Mouse (Mus musculus) frontal cortex, postnatal 36 days (tissue): Measurements from ENCODE around the gene Ceacam16.

Experiments used
- DNase-seq, 2 experiments: peaks; one replicate each; pipeline ENCODE4 v3.0.0; 2022; ENCODE audit warnings: low spot score in 2 of 2

Gene Ceacam16

DNA sequence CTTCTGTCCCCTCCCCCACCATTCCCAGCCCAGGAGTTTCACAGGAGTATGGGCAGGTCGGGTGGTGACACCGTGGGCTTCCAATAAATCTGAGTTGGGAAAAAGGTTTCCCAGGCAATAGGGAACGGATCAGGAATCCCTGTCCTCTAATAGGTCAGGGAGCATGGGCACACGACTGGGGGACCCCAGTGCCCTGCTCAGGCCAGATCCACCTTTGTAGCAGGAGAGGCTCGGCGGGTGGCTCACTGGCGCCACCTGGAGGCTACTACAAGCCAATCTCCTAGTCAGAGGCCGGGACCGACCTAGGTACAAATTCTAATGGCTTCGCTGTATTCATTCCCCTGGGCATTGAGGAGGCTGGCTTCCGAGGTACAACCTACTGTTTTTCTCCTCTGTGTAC is 17.5 kb downstream of the Ceacam16 start:
- peak; percentile 39 to 55 for DNase-seq

DNA sequence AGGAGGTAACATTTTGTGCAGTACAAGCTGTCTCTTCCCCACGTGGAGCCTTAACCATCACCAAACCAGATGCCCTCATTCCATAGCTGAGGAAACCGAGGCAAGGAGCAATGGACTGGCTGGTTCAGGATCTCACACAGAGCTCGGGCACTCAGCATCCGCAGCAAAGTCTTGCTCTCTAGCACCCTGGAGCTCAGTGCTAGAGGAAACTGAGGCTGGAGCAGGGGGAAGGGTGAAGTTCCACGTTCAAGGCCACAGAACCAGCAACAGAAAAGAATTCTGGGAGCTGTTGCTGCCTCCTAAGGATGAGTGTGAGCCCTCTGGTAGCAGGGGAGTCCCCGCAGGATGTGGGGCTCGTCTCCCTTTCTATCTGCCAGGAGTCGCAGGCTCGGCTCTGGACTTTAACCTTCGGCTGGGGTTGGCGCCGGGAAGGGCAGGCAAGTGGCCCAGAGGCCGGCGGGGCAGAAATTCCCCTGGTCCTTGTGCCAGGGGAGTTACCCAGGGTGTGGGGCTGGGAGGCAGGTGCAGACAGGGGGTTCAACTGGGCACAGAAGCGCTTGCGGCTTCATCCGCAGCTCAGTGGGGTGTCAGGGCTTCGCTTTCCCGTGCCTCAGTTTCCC is 18.1 kb downstream of the Ceacam16 start:
- no peak for DNase-seq

DNA sequence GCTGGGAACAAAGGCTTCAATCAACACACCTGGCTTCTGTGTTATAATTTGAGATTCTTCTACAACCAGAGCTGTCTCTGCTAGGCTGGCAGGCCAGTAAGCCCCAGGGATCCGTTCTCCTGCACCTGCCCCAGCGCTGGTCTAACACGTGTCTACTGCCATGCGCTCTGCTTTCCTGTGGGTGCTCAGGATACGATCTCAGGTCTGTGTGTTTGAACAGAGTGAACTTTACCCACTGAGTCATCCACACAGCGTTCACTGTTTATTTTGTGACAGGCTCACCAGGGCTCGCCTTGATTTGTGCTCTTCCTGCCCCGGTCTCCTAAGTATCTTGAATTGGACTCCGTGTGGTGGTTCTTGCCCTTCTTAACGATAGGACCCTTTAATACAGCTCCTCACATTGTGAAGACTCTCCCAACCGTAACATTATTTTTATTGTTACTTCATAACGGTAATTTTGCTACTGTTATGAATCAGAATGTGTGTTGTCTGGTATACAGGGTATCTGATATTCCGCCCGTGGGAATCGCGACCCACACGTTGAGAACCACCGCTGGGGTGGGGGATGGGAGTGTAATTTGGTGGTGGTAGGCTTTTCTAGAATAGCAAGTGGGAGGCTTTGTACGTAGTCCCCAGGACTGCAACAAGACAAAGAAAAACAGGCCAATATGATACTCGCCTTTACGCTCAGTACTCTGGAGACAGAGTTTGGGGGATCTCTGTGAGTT is 19.2 kb downstream of the Ceacam16 start:
- no peak for DNase-seq

DNA sequence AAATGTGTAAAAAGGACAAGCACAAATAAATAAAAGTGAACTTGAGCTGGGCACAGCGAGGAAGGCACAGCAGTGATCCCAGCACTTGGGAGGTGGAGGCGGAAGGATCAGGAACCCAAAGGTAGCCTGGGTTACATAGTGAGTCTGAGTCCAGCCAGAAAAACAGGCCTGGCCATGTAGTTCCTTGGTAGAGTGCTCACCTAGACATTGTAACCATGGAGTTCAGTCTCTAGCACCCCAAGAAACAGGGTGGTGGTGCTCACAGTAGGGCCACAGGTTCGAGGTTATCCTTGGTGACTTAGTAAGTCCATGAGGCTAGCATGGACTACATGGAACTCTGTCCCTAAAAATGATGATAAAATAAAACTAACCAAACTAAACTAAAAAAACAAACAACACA is 20.2 kb downstream of the Ceacam16 start:
- DNase-seq: no peak

DNA sequence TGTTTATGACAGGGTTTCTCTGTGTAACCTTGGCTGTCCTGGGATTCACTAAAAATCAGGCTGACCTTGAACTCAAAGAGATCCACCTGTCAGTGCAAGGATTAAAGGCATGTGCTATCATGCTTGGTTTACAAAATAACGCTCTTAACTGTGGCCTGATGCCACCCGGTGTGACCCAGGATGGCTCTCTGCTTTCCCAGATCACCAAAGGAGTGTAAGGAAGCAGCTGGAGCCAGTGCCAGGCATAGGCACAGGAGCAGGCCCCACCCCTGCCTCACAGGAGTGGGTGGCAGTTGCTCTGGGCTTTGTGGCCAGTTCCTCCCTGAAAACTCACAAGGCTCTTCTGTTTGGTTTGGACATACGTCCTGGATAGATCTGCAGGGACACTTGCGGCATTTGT is 20.7 kb downstream of the Ceacam16 start:
- no peak for DNase-seq

DNA sequence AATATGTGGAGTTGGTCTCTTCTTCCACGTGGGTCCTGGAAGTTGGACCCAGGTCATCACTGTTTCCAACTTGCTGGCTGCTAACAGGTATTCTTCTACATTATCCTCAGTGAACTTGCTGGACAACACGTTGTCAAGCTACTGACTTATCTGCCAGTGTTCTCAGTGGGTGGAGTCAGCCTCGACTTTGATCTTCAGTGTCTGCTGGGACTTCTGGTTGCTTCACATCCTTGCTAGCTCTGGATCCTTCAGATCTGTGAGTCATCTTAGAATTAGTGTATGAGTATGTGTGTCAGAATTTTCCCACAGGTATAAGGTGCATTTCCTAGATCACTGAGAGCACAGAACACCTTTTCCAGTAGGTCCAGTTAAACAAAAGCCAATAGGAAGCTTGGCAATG is 24.3 kb downstream of the Ceacam16 start:
- no peak for DNase-seq

DNA sequence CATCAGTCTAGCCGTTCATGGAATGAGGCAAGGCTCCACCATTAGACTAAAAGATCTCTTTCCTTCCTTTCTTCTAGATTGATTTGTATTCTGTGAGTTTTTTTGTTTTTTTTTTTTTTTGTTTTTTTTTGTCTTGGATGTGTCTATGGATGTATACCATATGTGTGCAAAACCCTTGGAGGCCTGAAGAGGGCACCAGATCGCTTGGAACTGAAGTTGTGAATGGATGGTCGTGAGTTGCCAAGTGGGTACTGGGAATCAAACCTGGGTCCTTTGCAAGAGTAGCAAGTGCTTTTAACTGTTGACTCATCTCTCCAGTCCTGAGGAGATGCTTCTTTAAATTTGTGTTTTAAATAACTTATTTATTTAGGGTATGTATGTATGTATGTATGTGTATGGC is 27.0 kb downstream of the Ceacam16 start:
- no peak for DNase-seq

DNA sequence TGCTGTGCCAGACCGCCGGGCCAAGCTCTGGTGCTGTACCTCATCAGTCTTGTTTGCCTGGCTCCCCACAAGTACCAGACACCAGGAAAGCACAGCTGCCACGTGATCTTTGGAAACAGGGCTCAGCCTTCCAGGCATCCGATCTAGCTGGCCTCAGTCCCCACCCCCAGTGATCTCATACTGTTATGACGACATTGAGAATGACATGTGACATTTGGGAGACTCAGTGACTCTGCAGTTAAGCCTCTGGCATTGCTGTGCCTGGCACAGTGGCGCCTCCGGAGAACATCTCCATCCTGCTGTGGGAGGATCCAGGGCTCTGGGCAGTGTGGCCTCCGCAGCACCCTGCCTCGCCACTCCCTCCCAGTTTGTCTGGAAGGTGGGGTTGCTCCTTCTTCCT is 29.3 kb downstream of the Ceacam16 start:
- no peak for DNase-seq

DNA sequence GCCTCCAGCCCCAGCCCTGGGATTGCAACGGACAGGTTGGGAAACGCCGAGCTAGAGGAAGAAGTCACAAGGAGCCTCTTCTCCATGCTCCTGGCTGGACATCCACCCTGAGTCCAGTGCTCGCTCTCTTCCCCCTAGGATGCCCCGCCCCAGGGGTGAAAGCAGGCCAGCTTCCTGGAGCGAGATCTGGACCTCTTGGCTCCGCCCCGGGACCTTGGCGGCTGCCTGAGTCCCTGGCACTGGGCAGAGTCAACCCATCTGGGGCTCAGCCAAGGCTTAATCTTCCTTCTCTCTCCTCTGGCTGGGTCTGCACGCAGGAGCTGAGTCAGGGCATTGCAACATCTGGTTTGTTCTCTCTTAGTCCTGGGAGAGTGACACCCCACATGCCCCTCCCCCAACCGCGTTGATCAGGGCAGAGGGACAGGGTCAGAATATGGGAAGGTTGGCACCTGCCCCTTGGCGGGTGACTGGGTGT is 30.4 kb downstream of the Ceacam16 start:
- DNase-seq: no peak

DNA sequence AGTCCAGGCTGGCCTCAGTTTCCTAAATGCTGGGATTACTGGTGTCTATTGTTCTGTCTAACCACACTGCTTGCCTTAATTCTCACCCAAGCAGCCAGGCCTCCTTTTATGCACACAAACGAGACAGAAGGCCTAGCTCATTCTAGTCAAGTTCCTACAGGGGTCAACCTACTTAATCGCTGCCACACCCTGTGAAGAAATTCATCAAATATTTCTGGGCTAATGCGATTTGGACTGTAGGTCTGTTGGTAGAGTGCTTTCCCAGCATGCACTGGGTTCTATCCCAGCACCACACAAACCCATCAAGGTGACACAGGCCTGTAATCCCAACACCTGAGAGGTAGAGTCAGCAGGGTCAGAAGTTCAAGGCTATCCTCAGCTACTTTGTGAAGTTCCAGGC is 31.4 kb downstream of the Ceacam16 start:
- DNase-seq: no peak

DNA sequence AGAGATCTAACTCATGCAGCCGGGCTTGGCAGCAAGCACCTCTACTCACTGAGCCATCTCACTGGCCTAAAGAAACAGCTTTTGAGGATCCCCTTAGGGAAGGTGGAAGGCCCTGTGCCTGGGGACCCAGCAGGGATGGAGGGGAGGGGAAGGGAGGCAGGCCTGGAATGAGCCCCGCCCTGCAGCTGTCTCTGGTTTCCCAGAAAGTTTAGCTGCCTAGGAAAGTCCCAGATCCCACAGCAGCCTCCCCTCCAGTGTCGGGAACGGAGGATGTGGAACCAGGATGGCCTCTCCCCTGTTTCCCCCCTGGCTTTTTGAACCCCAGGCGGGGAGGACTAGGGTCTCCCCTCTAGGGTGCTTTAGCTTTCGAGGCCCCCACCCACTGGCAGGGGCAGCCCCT is 34.3 kb downstream of the Ceacam16 start:
- DNase-seq: no peak

DNA sequence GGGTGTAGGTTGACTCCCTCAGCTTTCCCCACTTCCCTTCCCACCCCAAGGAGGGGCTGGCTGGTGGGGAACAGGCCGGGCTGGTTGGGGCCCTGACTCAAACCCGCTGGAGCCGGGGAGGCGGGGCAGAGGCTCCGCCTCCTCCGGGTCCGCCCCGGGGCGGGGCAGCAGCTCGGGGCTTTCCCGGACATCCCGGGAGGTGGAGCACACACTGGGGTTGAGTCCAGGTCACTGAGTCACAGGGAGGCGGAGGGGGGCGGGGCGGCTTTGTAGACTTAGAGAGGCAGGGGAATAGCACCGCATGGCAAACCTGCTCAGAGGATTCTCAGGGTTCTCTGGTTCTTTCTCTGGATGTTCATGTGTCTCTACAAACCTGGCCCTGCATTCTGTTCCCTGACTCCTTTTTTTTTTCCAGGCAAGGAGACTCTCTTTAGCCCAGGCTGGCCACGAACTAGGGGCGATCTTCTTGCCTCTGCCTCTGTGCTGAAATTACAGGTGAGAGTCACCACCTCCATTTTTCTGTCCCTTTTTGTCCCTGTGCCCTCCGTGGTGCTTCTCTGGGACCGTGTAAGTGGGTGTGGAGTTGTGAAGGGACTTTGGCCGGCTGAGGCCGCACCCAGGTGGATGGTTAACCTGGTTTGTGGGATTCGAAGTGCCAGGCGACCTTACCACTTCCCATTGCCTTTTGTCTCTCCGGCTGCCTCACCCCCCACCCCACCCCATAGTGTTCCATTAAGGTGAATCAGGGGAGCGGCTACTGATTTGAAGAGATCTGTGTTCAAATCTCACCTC is 36.7 kb downstream of the Ceacam16 start:
- DNase-seq: no peak

DNA sequence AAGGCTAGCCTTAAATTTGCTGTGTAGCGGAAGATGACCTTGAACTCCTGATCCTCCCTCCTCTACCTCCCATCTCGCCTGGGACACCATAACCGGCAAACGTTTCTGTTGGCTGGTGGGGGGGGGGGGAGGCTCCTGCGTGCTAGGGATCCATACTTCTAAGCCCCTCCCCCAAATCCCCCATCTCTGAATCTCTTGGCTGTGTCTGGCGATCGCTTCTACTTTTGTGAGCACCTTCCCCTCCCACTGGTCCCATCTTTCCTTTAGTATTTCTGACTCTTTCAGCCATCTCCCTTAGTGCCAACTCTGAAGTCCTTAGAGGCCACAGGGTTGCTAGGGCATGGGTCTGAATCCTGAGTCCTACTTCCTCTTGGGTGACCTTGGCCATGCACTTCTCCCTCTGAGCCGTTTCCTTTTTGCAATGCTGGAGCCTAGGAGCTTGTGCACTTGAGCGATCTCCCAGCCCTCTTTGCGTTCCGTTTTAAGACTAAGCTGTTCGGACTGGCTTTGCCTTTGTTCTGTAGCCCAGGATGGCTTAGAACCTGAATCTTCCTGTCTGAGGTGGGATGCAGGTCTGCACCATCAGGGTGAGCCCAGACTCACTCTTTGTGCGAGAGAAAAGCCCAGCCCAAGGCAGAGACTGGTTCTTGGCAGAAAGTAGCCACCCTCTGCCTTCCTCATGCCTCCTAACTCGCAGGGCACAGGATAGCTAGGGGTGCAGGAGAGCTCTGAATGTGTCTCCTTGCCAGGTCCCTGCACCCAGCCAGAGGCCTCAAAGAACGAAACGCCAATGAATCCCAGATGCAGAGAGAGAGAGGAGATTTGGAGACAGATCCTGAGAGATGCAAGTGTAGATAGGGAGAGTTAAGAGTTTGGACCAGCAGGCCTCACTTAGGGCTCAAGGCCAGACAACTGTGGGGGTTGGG is 37.6 kb downstream of the Ceacam16 start:
- DNase-seq: no peak

DNA sequence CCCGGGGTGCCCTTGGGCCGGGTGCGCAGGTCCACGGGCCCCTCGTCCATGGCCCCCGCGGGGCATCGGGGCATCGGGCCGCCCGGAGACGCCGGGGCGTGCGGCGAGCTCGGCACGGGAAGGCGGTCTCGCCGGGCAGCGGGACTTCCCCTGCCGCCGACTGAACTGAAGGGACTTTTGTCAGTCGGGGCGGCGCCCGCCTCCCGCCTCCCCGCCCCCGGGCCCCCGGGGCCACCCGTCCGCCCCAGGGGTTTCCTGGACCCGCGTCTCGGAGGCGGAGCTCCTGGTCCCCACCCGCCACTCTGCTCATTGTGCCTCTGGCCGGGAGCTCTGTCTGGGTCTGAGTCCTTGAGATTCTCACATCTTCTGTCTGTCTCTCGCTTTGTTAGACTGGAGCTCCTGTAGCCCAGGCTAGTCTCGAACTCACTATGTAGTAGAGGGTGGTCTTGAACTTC is 38.5 kb downstream of the Ceacam16 start, which contains the start of gene Bcl3:
Bcl3 (minus strand) TSS at position 167 of the 455 bp plus-strand sequence.
- no peak for DNase-seq

DNA sequence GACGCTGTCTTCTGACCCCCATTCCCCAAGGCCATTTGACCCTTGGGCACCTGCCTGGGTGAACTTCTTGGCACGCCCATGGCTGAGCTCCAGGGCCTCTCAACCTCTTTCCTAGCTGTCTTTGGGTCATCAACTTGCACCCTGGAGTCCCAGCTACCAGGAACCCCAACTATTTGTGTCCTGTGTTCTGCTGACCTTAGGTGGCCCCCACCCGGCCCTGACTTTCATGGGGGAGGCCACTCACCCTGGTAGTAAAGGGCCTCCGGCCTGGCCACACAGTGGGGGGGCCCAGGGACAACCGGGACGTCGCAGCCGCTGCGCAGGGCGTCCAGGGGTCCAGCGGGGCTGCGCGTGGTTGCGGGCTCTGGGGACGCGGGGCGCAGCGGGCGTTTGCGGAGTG is 38.9 kb downstream of the Ceacam16 start:
- no peak for DNase-seq

DNA sequence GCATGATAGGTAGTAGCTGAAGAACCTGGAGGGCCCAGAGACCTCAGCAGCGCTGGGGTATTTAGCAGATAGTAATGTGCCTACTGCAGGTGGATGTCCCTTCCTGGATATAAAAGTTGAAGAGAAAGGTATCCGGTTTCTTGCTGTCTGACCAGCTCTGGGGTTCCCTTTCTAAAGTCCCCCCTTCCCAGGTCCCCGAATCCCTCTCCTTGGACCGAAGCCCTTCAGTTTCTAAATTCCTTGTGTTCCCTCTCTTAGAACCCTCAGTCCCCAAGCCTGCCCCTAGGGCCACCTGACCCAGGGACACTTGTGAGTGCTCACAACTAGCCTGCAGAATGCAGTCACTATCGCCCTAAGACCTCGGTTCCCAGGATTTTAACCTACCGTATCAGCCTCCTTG is 39.5 kb downstream of the Ceacam16 start:
- no peak for DNase-seq

DNA sequence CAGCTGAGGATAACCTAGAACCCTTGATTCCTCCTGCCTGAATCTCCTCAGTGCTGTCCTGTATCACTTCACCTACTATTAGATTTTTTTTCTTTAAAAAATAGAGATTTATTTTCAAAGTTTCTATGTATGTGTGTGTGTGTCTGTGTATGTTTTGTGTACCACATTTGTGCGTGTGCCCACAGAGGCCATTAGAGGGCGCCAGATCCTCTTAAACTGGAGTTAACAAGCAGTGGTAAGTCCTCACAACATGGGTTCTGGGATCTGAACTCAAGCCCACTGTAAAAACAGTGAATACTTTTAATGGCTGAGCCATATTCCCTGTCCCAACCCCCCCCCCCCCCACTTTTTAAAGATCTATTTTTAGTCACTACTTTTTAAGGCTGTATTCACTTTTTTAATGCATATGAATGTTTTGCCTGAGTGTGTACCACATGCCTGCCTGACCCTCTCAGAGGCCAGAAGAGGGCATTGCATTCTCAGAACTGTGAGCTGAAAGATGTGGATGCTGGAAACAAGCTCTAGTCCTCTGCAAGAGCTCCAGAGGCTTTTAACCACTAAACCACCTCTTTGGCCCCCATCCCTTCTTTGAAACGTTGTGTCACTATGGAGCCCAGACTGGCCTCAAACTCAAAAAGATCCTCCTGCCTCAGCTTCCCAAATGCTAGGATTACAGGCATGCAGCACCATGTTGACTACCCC is 40.6 kb downstream of the Ceacam16 start:
- DNase-seq: no peak

DNA sequence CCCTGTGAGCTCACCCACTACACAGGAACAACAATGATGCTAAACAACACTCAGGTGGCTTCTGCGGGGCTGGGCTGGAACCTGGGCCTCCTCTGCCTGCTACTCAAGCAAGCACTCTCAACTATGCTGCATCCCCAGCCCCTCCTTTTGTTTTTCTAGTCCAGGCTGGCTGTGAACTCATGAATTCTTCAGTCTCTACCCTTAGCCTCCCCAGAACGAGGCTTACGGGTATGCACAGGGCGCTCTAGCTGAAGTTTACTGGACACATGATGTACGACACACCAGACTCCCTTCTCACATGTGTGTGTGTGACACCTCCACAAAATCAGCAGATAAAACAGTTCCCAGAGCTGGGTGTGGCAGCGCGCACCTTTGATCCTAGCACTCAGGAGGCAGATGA is 42.2 kb downstream of the Ceacam16 start:
- no peak for DNase-seq

DNA sequence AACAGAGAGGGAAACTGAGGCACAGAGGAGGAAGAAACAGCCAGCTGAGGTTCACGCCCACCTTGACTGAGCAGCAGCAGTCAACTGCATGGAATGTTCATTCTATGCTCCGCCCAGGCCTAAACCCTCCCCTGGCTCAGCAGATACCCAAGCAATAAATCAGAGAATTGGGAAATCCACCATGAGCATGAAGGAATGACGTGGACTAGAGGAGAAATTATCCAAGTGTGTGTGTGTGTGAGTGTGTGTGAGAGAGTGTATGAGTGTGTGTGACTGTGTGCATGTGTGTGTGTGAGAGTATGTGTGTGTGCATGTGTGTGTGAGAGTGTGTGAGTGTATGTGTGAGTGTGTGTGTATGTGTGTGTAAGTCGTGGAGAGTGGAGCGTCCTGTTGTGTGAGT is 42.7 kb downstream of the Ceacam16 start:
- no peak for DNase-seq

DNA sequence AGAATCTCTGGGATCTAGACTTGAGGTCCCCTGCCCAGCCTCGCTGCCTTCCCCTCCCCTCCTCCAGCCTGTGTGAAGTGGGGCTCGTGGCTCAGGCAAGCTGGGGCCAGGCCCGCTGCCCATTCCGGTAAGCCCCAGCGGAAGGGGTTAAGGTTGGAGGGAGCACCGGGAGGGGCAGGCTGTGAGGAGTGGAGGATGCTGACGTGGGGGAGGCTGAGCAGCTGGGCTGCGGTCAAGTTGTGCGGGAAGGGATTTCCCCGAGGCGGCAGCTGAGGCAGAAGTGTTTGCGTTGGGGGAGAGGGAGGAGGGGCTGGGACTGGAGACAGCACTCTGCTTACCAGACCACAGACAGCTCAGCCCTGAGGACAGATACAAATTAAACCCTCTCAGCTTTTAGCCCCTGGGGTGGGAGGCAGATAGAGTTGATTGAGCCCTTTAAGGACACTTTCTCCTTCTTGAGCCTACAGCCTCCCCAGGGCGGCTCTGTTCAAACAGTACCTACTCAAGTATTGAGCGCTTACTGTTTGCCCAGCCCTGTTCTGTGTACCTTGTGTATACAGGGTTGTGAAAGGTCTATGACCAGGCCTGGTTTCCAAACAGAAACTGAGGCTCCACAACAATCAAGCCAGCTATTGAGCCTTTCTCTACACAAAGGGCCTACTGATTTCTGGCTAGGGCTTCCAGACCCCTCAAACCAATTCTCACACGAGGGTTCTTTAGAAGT is 43.6 kb downstream of the Ceacam16 start:
- peak; percentile 27 to 28 for DNase-seq
